Mouse (Mus musculus): ENCODE results near the gene Galc. TPM values are rescaled to one million over a fixed set of nuclear protein-coding genes. Genes with fewer than 3 reads are reported as not detected.

The Galc gene
- polyA plus RNA-seq (2012; rRNA removed): 29.2 and 31.2 TPM in 2 replicates

GRCm38 (mm10) chr12:98258845-98259517 lies at the start of gene Galc:
TSS of gene Galc (minus strand) at chr12:98259459.
- peaks cover 2% of the 10 kb centered on the region; the same call in 1 of the 2 replicates for H3K4me1 ChIP-seq (ENCODE audit: control insufficient read depth, insufficient read depth, low read length)
- peak within 1 kb of the TSS; percentile 83 for H3K4me3 ChIP-seq (ENCODE audit: insufficient read depth, low read length)
- H3K27ac ChIP-seq (ENCODE audit: insufficient read depth, low read length): peak within 1 kb of the TSS; percentile 91
- TF ChIP-seq POLR2A (IDR thresholded peaks at IDR 0.05; ENCODE audit: extremely low read depth, insufficient read depth, low read length): no peak
- no peak for TF ChIP-seq CTCF (IDR thresholded peaks at IDR 0.05; ENCODE audit: extremely low read depth, insufficient read depth, low read length)

GRCm38 (mm10) chr12:98307179-98307915 lies 48.1 kb upstream of the Galc start:
- Histone ChIP-seq H3K27ac (ENCODE audit: insufficient read depth, low read length) (no peak overlapping the region), H3K4me1 (ENCODE audit: control insufficient read depth, insufficient read depth, low read length) (no peaks in the 10 kb centered on the region), H3K4me3 (ENCODE audit: insufficient read depth, low read length) (no peak overlapping the region)
- TF ChIP-seq POLR2A (IDR thresholded peaks at IDR 0.05; ENCODE audit: extremely low read depth, insufficient read depth, low read length): no peak
- no peak for TF ChIP-seq CTCF (IDR thresholded peaks at IDR 0.05; ENCODE audit: extremely low read depth, insufficient read depth, low read length)

- Histone ChIP-seq H3K27ac (ENCODE audit: insufficient read depth, low read length) (no peak overlapping the region), H3K4me1 (ENCODE audit: control insufficient read depth, insufficient read depth, low read length) (no peaks in the 10 kb centered on the region), H3K4me3 (ENCODE audit: insufficient read depth, low read length) (no peak overlapping the region)
- no peak for TF ChIP-seq POLR2A (IDR thresholded peaks at IDR 0.05; ENCODE audit: extremely low read depth, insufficient read depth, low read length)
- TF ChIP-seq CTCF (IDR thresholded peaks at IDR 0.05; ENCODE audit: extremely low read depth, insufficient read depth, low read length): no peak
Observed at GRCm38 (mm10) chr12:98303013-98303412, 43.8 kb upstream of the Galc start.

GRCm38 (mm10) chr12:98301980-98302379 lies 42.7 kb upstream of the Galc start:
- no peaks in the 10 kb centered on the region for H3K4me1 ChIP-seq (ENCODE audit: control insufficient read depth, insufficient read depth, low read length)
- no peak overlapping the region for H3K27ac ChIP-seq (ENCODE audit: insufficient read depth, low read length)
- TF ChIP-seq POLR2A (IDR thresholded peaks at IDR 0.05; ENCODE audit: extremely low read depth, insufficient read depth, low read length): no peak
- no peak overlapping the region for H3K4me3 ChIP-seq (ENCODE audit: insufficient read depth, low read length)

GRCm38 (mm10) chr12:98294241-98294640 lies 35.0 kb upstream of the Galc start:
- peaks cover 2% of the 10 kb centered on the region; the same call in 1 of the 2 replicates for H3K4me1 ChIP-seq (ENCODE audit: control insufficient read depth, insufficient read depth, low read length)
- H3K4me3 ChIP-seq (ENCODE audit: insufficient read depth, low read length): no peak overlapping the region

GRCm38 (mm10) chr12:98292278-98292677 lies 33.0 kb upstream of the Galc start:
- no peak for TF ChIP-seq POLR2A (IDR thresholded peaks at IDR 0.05; ENCODE audit: extremely low read depth, insufficient read depth, low read length)
- Histone ChIP-seq H3K4me3 (ENCODE audit: insufficient read depth, low read length) (no peak overlapping the region), H3K4me1 (ENCODE audit: control insufficient read depth, insufficient read depth, low read length) (peaks cover 2% of the 10 kb centered on the region; the same call in 1 of the 2 replicates), H3K27ac (ENCODE audit: insufficient read depth, low read length) (no peak overlapping the region)

More at GRCm38 (mm10) chr12:98294241-98294640, 35.0 kb upstream of the Galc start:
- TF ChIP-seq CTCF (IDR thresholded peaks at IDR 0.05; ENCODE audit: extremely low read depth, insufficient read depth, low read length): no peak
- H3K27ac ChIP-seq (ENCODE audit: insufficient read depth, low read length): no peak overlapping the region

- no peak for TF ChIP-seq POLR2A (IDR thresholded peaks at IDR 0.05; ENCODE audit: extremely low read depth, insufficient read depth, low read length)
- TF ChIP-seq CTCF (IDR thresholded peaks at IDR 0.05; ENCODE audit: extremely low read depth, insufficient read depth, low read length): no peak
- no peak overlapping the region for H3K4me3 ChIP-seq (ENCODE audit: insufficient read depth, low read length)
- peaks cover 2% of the 10 kb centered on the region; the same call in 1 of the 2 replicates for H3K4me1 ChIP-seq (ENCODE audit: control insufficient read depth, insufficient read depth, low read length)
- H3K27ac ChIP-seq (ENCODE audit: insufficient read depth, low read length): no peak overlapping the region
Observed at GRCm38 (mm10) chr12:98290475-98290874, 31.2 kb upstream of the Galc start.

- H3K27ac ChIP-seq (ENCODE audit: insufficient read depth, low read length): no peak overlapping the region
- H3K4me3 ChIP-seq (ENCODE audit: insufficient read depth, low read length): no peak overlapping the region
- TF ChIP-seq POLR2A (IDR thresholded peaks at IDR 0.05; ENCODE audit: extremely low read depth, insufficient read depth, low read length): no peak
- H3K4me1 ChIP-seq (ENCODE audit: control insufficient read depth, insufficient read depth, low read length): no peaks in the 10 kb centered on the region; the same call in 1 of the 2 replicates
Observed at GRCm38 (mm10) chr12:98284477-98284876, 25.2 kb upstream of the Galc start.

GRCm38 (mm10) chr12:98283487-98283860 lies 24.2 kb upstream of the Galc start:
- no peak for TF ChIP-seq CTCF (IDR thresholded peaks at IDR 0.05; ENCODE audit: extremely low read depth, insufficient read depth, low read length)
- no peak for TF ChIP-seq POLR2A (IDR thresholded peaks at IDR 0.05; ENCODE audit: extremely low read depth, insufficient read depth, low read length)
- H3K4me1 ChIP-seq (ENCODE audit: control insufficient read depth, insufficient read depth, low read length): no peaks in the 10 kb centered on the region; the same call in 1 of the 2 replicates
- H3K4me3 ChIP-seq (ENCODE audit: insufficient read depth, low read length): no peak overlapping the region
- H3K27ac ChIP-seq (ENCODE audit: insufficient read depth, low read length): no peak overlapping the region

All from cortical plate, adult 2 months (tissue).